Mouse (Mus musculus) gastrocnemius, postnatal 10 days (tissue): ENCODE measurements at regions not wholly inside any gene's neighbourhood (a gene's known extent, or its start where the extent isn't known, plus 50 kb on each side); places are given as distances from the start of the nearest gene placed in this dataset.
A peak's percentile ranks its signal among the peaks of the same experiment; 100 is the strongest.

Experiments used
- DNase-seq: peaks from one replicate; pipeline ENCODE4 v3.0.0; 2021; ENCODE audit warnings: mixed read lengths

DNA sequence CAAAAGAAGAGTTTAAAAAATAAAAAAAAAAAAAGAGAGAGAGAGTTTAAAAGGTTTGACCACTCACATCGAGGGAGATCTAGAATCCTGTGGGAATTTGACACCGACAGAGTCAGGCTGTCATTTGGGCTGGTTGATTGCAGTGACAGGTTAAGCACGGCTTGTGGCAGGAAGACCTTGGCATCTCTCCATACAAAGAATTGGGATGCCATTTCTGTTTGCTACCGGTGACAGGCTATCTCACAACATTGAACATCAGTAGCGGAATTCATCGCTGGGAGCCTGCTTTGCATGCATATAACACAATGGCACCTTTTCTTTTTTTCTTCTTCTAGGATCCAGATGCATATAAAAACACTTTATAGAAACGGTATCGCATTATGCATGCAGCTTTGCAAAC is 53.7 kb upstream of the Gm26657 start:
- no peak for DNase-seq

DNA sequence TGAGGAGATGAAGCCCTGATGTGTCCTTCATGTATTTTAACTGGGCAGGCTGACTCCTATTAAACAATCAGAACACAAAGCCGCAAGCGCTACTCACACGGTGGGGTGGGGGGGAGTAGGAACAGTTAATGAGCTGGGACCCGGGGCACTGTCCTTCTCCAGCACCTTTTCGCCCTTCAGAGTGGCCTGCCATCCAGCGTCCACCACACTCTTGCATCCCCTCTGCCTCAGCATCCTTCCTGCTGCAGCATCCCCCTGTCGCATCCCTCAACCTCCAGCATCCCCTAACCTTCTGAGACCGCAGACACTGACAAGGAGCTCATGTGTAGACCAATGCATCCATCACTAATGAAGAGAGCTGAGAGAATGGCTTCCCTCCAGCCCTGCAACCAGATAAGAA is 54.2 kb upstream of the Gm26657 start:
- no peak for DNase-seq

DNA sequence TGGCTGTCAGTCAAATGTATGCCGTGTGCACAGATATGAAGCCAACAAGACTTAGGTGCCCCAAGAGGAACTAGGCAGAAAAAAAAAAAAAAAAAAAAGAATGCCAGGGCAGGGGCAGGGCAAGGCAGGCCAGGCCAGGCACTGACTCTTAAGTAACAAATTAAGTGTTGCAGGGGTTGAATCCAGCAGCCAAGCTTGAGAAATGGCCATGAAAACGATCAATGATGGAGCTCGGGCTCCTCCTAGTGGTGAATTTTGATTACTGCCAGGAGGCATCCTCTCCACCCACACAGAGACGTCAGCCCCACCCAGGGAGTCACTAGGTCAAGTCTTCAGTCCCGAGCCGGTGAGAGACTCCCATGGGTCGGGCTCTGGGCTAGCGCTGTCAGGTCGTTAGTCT is 54.7 kb upstream of the Gm26657 start:
- peak; percentile 83 for DNase-seq

DNA sequence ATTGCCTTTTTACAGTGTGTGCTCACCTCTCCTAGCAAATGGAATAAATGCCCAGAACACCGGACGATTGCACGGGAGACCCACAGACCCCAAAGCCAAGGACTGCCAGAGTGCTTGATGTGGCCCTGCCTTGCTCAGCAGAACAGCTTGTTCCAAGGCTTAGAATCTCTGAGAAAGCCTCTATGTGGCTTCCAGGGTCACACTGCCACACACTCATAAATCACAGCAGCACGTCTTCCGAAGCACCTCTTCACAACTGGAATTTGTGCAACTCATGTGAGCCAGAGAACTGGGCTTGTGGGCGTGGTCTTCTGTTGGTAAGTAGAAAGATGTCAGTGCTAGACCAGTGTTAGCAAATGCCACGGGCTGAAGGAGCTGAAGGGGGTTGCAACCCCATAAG is 55.8 kb upstream of the Gm26657 start:
- DNase-seq: no peak

DNA sequence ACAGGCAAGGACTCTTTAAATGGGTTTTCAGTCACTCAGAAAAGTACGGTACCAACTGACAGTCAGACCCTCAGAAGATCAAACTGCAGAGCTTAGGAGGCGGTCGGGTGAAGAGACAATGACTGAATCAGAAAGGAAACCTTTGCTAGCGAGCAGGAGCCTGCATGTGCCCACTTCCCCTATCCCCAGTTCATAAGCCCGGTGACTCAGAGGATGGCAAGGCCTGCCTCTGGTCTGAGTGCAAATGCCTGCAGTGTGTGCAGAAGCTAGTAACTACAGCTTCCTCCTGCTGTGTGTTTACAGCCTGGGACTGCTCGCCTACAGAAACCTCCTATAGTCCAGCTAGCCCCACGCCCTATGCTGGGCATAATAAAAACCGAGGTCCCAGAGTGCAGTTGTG is 58.7 kb upstream of the Gm26657 start:
- DNase-seq: no peak

DNA sequence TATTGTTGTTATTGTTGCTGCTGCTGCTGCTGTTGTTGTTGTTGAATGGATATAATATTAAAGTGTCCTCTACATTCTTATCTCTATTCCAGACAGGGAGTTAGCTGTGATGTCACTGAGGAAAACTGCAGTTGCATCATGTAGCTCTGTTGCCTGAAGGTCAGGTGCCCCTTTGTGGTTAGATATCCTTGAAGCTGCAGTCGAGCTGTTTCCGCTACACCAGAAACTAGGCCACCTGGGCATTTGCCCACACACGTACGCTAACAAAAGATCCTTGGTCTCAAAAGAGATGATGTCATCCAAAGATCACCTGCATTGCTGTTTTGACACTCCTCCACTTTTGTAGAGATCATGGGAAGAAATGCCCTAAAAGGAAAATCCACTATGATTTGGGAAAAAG is 66.0 kb upstream of the Gm26657 start:
- DNase-seq: no peak

DNA sequence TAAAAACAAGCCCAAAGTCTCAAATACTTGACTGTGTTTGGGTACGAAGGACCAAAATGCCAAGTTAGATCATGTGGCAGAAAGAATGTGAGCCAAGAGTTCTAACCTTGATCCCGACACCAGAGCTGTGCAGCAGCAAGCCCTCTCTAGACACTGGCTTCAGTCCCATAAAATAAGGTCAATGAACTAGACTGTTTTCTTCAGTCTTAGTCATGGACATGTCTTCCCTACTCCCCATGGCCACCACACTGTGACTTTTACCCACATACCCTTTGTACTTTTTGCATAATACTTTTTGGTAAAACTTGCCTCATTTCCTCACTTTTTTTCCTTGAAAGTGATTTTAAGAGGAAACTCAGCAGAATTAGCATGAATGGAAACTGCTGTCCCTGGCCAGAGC is 74.9 kb upstream of the Gm26657 start:
- no peak for DNase-seq

DNA sequence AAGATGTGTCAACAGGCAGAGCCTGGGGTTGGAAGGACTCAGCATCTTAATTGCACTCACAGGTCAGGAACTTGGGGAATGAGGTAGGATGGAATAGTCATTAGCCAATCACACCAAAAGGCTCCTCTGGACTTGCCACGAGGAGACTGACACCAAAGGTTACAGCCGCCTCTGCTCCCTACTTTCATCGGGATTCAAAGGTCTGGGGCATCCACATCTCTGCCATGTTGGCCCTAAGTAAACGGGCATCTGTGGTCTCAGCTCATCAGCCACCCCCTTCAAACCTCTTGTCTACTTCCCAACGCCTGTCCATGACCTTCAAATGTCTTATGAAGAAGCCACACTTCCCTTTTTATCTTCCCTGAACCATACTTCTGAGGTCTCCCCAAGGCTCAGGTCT is 78.1 kb upstream of the Gm26657 start:
- DNase-seq: no peak

DNA sequence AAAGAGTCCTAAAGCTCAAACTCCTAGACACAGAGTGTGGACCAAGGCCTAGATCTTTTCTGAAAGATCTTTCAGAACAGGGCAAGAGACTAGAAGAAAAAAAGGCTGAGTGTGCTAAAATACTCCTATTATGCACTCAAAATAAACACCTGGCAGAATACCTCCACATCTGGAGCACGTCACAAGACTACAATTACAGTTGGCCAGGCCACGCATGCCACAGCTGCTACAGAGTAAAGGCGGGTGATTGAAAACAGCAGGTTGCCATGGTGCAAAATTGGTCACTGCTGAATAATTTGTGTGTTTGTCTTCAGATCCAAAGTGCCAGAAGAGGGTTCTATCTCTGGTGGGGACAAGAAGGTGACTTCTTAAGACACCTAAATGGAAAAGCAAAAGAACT is 82.8 kb upstream of the Gm26657 start:
- DNase-seq: no peak

DNA sequence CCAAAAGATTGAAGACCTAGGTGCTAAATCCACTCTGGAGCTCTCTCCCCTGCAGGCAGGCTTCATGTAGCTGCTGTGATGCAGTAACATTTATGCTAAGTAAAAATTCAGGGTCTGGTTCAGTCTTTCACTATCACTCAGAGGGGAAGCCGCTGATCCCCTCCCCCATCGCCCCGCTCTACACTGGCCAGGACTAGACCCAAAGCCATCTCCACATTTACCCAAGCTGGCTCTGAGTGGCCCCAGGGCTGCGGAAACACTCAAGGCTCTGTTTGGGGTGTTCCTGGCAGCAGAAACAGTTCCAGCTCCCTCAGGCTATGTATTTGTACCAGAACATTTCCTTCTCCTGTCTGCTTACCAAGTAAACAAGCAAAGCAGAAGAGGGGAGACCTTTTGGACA is 85.5 kb upstream of the Gm26657 start:
- no peak for DNase-seq

DNA sequence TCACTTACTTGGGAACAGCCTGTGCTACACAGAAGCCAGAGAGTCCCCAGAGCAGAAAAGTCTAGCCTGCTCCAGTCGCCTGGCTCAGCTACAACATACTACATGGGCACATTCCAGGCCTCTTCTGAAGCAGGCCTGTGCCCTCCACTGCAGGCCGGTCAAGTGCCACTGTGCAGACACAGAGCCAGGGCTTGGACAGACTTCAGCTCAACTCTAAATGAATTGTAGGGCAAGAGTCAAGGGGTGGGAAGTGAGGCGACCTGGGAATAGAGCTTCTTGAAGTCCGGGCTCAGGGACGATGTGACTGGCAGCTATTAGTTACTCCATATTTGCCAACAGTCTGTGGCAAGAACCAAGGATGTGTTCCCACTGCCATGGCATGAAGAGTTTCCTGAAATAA is 87.1 kb upstream of the Gm26657 start:
- DNase-seq: no peak

DNA sequence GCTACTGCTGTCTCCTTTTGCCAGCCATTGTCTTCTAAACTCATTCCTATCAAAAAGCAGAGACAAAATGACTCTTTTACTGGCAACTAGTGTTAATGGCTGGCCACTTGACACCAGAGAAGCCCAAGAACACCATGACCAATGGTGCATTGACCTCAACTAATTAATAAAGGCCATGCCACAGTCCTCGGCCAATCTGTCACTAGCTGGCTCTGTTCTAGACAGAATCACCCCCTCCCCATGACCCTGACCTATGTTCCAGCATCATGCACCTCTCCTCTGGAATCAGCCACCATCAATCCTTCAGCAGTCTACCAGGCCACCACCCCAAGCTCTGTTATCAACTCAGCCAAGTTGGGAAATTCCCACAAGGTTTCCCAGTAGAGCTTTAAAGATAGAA is 90.1 kb upstream of the Gm26657 start:
- no peak for DNase-seq

DNA sequence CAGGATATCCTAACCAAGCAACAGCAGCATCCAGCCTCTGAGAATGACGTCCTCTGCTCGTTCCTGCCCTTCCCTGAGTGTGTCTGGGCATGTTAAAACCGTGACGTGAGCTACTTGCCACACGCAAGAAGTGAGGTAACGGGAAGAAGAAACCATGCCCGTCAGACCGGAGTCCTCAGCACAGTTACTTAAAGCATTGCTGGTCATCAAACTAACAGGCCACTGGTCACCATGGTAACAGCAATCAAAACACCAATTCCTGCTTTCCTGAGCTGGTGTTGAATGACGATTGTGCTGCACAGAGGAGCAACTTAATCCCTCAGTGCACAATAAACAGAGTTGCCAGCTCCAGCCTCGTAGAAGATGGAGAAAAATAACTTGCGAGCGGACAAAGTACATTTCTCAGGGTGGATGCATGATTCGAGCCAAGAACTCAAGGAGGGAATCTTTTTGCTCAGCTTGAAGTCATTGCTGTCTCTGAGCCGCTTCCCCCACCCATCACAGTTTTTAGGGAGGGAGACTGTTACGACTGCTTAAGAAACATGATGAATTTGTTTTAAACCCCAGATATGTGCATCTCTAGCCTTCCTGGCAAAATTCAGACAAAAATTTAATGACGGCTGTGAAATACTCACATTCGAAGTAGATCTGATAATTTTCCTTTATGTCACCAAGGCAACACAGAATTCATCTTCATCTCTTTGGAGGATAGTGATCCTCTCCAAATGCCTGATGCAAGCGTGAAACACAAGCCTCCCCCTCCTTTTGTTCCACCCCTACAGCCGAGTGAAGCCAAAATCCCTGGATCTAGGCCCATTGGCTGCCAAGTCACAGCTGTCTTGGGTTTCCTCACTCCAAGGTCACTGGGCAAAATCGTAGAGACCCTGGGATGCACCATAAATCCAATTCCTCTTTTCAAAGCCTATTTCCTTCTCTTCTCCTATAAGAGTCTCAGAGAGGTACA is 95.6 kb upstream of the Gm26657 start:
- DNase-seq: peak; percentile 28

DNA sequence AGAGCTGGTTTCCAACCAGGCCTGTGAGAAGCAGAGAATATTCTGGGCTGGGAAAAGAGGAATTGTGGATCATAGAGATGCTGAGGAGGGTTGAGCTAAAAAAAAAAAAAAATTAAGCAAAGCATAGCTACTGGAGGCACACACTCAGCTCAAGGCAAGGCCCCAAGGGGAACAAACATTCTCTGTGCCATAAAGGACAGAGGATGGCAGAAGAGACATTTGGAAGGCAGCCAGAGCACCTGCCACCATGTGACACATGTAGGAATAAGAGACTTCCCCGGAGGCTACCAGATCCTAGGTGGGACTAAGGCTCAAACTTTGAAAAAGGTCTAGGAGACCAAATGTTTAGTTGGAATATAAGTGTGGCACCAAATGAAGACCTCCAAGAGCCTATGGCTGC is 96.4 kb upstream of the Gm26657 start:
- DNase-seq: no peak

DNA sequence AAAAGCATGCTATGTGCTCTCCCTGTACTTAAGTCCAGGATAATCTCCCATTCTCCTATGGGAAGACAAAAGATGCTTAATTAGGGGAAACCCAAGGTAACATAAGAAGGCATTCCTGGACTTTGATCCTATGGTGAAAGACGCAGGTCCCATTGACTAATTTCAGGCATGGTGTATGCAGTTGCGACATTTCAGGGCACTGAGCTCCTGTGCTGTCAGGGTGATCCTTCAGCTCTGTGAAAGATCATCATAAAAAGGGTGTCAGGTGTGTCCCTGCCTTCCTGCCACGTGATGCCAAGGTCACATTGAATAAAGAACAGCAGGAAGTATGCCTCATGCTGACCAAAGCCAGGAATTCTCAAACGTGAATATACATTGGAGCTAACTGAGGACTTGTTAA is 100.2 kb upstream of the Gm26657 start:
- DNase-seq: no peak

DNA sequence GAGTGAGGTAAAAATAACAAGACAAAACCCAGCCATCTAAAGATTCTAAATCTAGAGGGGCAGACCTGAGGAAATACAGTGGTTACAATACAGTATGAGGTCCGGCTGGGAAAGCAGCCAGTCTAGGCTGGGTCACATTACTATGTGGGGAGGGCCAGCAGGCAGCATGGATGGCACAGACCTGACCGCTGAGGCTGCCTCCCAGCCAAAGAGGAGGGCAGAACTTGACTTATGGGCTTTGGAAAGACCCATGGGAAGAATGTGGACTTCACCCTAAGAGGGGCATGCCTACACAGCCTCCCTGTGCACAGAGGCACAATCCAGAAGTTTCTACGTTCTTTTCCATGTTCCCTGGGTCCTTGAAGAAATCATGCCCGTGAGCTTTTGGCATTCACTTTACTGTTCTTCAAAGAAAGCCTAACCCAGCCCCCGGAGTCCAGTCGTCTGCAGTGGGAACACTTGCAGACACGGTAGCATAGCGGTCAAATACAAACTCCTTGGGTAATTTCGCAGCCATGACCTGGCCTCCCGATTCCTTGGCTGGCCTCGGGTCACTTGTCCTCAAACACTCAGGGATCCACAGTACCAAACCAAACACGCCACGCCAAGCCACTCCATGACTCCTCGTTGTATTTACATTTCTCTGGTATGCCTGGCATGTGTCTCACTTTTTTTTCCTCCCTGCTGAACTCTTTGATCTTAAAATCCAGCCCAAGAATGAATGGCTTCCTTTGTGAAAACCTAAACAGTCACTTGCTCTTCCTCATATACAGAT is 101.0 kb upstream of the Gm26657 start:
- no peak for DNase-seq

DNA sequence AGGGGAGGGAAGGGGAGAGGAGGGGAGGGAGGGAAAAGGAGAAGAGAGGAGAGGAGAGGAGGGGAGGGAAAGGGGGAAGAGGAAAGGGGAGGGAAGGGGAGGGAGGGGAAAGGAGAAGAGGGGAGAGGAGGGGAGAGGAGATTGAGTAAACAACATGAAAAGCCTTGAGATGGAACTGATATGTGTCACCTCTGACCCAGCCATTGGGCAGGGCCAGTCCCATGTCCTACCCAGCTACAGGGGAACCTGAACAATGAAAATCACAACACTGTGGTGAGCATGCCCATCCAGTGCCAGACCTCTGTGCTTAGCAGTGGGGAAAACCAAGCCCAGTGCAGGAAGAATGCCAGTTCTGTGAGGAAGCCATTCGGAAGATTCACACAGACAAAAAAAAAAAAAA is 103.6 kb upstream of the Gm26657 start:
- DNase-seq: no peak

DNA sequence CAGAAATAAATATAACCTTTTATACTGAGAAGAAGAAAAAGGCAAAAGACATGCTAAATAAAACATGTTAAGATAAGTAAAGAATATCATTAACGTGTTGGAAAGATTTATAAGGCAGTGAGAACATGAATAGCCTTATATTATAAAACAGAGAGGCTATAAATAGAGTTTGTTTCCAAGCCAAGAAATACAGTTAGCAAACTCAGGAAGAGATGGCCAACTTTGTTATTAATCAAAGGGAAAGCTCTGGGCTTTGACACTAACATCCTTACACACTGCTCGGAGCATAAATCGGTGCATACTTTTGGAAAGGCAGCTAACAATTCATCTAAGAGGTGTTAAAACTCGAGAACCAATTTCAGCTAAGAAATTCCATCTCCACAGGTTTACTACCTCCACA is 106.3 kb upstream of the Gm26657 start:
- DNase-seq: no peak

DNA sequence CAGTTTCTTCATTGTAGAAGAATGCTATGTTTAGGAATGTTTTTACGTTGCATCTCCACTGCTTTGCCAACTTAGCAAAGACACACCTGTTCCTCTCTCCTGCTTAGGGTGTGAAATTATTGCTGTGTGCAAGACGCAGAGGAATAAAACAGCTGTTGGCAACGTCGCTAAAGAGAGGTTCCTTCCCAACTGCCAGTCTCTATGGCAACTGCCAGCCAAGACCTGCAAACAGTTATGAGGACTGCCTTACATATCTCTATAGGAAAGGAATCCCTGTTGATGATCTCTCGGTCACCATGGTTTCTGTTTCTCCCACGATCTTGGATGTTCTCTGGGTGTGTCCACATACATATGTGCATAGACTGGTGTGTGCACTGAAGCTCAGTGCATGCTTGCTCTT is 109.6 kb upstream of the Gm26657 start:
- no peak for DNase-seq

DNA sequence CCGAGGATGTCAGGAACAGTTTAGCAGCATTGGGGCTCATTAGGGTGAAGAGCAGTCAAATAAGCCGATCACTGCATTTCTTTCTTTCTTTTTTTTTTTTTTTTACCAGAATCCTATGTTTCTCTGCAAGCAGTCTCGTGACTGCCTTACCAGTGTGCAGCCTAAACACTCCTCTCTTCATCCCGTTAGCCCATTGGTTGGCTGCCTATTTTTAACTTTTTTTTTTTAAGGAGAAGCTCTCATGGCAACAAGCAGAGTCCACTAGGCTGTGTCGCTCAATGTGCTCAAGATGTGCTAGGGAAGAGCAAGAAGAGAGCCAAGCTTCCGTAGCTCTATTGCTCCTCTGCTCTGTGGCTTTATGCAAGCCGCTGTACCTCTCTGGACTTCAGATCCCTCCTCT is 112.7 kb upstream of the Gm26657 start:
- DNase-seq: no peak

DNA sequence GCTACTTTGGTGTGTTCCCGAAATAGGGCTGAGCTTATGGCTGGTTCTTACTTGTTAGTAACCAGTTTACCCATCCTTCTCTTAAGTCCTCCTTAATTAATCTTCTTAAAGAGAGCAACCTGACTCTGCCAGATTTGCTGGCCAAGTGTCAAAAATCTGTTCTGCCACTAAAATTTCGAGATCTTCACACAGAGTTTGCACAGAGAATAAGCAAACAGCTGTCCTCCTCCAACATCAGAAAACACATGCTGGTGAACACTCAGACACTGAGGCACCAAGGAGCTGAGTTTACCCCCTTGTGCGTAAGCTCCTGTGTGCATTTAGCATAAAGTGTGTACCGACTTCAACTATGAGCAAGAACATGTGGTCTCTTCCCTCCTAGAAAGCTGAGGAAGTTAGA is 118.1 kb upstream of the Gm26657 start:
- no peak for DNase-seq

DNA sequence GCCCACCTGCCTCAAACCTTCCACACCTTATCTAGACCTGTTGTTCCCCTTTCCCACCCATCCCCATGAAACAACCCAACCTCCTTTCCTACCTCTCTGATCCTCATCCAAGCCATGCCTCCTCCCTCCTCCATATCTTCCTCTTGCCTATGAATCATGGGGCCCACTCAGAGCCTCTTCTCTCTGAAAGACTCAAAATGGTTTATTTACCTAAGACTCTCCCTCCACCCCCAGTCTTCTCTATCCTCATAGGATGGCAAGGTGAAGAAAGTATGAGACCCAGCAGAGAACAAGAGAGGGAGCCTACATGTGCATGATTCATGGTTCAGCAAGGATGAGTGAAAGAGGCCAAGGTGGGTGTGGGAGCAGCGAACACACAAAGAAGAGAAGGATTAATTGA is 118.5 kb upstream of the Gm26657 start:
- DNase-seq: no peak

DNA sequence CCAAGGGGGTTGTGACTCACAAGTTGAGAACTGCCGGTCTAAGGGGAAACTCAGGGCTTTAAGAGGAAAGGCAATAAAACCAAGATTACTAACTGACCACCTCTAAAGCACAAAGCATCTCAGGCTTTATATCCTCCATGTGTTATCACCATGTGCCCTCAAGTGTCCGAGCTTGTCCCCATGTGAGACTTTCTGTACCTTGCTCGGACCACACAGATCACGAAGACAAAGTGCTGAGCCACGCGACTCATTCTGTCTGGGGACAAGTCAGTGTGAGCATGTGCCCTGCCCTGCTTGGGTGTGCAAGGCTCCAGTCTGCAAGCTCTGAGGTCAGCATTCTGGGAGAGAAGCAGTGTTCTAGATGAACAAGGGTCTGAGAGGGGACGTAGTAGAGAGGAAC is 119.2 kb upstream of the Gm26657 start:
- no peak for DNase-seq

DNA sequence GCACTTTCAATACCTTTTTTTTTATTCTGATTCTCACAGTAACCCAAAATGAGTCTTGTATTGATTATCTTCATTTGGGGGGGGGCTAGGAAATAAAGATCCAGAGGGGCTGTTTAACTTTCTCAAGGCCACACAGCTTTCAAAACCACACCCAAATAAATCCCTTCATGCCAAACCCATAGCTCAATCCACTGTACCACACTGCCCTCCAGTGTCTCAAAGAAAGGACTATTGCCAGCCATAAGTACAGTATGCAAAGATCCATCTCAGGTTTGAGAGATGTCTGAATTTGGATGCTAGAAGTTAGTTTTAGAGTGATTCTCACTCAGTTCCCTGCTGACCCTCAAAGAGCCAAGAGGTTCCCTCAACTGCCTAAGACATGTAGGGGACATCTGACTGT is 120.1 kb upstream of the Gm26657 start:
- no peak for DNase-seq
